Mouse (Mus musculus): ENCODE measurements around the gene Vmp1. TPM values are rescaled to one million over a fixed set of nuclear protein-coding genes. Genes with fewer than 3 reads are reported as not detected.

Vmp1 gene
- total RNA-seq, 2 experiments from 2014 or later: 162 to 170 TPM

GRCm38 (mm10) chr11:86678957-86679356 lies 4.7 kb downstream of the Vmp1 start:
- ATAC-seq (replicated peaks; ENCODE audit: low FRiP score, poor library complexity, severe bottlenecking): no peak

- ATAC-seq (replicated peaks; ENCODE audit: low FRiP score, poor library complexity, severe bottlenecking): peak; percentile 81
Measured at GRCm38 (mm10) chr11:86675520-86675919, 8.1 kb downstream of the Vmp1 start.

GRCm38 (mm10) chr11:86672772-86673171 lies 10.9 kb downstream of the Vmp1 start:
- ATAC-seq (replicated peaks; ENCODE audit: low FRiP score, poor library complexity, severe bottlenecking): no peak

GRCm38 (mm10) chr11:86671041-86671675 lies 12.5 kb downstream of the Vmp1 start:
- no peak for ATAC-seq (replicated peaks; ENCODE audit: low FRiP score, poor library complexity, severe bottlenecking)

GRCm38 (mm10) chr11:86668169-86668568 lies 15.5 kb downstream of the Vmp1 start:
- no peak for ATAC-seq (replicated peaks; ENCODE audit: low FRiP score, poor library complexity, severe bottlenecking)

- no peak for ATAC-seq (replicated peaks; ENCODE audit: low FRiP score, poor library complexity, severe bottlenecking)
Measured at GRCm38 (mm10) chr11:86667553-86667952, 16.1 kb downstream of the Vmp1 start.

- ATAC-seq (replicated peaks; ENCODE audit: low FRiP score, poor library complexity, severe bottlenecking): no peak
Measured at GRCm38 (mm10) chr11:86664406-86664805, 19.2 kb downstream of the Vmp1 start.

- peak; percentile 67 for ATAC-seq (replicated peaks; ENCODE audit: low FRiP score, poor library complexity, severe bottlenecking)
Measured at GRCm38 (mm10) chr11:86663977-86664376, 19.7 kb downstream of the Vmp1 start.

GRCm38 (mm10) chr11:86662986-86663895 lies 20.4 kb downstream of the Vmp1 start:
- peak; percentile 90 for ATAC-seq (replicated peaks; ENCODE audit: low FRiP score, poor library complexity, severe bottlenecking)

GRCm38 (mm10) chr11:86657863-86658262 lies 25.8 kb downstream of the Vmp1 start:
- ATAC-seq (replicated peaks; ENCODE audit: low FRiP score, poor library complexity, severe bottlenecking): peak; percentile 76

- no peak for ATAC-seq (replicated peaks; ENCODE audit: low FRiP score, poor library complexity, severe bottlenecking)
Measured at GRCm38 (mm10) chr11:86656849-86657567, 26.6 kb downstream of the Vmp1 start.

GRCm38 (mm10) chr11:86655671-86656070 lies 28.0 kb downstream of the Vmp1 start:
- ATAC-seq (replicated peaks; ENCODE audit: low FRiP score, poor library complexity, severe bottlenecking): peak; percentile 61; the same call in 1 of the 2 replicates

- ATAC-seq (replicated peaks; ENCODE audit: low FRiP score, poor library complexity, severe bottlenecking): no peak
Measured at GRCm38 (mm10) chr11:86654096-86654495, 29.5 kb downstream of the Vmp1 start.

GRCm38 (mm10) chr11:86653446-86653845 lies 30.2 kb downstream of the Vmp1 start:
- peak; percentile 76 for ATAC-seq (replicated peaks; ENCODE audit: low FRiP score, poor library complexity, severe bottlenecking)

GRCm38 (mm10) chr11:86652578-86652979 lies 31.1 kb downstream of the Vmp1 start:
- no peak for ATAC-seq (replicated peaks; ENCODE audit: low FRiP score, poor library complexity, severe bottlenecking)

GRCm38 (mm10) chr11:86650676-86651075 lies 33.0 kb downstream of the Vmp1 start:
- ATAC-seq (replicated peaks; ENCODE audit: low FRiP score, poor library complexity, severe bottlenecking): no peak

- no peak for ATAC-seq (replicated peaks; ENCODE audit: low FRiP score, poor library complexity, severe bottlenecking)
Measured at GRCm38 (mm10) chr11:86649542-86649941, 34.1 kb downstream of the Vmp1 start.

GRCm38 (mm10) chr11:86647706-86648447 lies 35.8 kb downstream of the Vmp1 start:
- ATAC-seq (replicated peaks; ENCODE audit: low FRiP score, poor library complexity, severe bottlenecking): no peak

GRCm38 (mm10) chr11:86646885-86647459 lies 36.7 kb downstream of the Vmp1 start:
- no peak for ATAC-seq (replicated peaks; ENCODE audit: low FRiP score, poor library complexity, severe bottlenecking)
